20 mouse cellular contexts compared by ENCODE assay signal in the genomic region with DNA sequence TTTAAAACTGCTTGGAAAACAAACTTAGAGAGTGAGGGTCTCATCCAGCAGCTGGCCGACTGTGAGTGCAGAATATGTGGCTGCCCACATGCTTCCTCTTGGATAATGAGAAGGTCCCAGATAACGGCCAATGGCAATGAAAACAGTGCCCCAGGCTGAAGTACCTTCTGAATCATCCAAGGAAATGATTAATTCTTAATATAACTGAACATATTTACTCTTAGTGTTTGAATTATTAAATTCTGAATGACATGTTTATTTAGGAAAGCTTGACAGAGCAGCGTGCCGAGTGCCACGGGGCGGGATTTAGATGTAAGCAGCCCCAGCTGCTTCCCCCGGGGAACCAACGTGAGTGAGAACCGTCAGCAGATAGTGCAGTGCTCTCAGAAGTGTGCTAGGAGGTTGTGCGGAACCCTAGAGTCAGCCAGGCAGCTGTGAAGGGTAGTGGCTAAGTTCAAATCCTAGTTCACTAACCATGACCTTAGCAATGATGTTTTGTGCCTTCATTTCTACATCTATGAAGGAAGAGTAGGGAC.
DNase-seq lines count a peak whose midpoint lies in the region; ATAC-seq and TF ChIP-seq lines count a peak whose summit lies in the region.
"Had no signal": no experiment of that assay in that cellular context is flagged by ENCODE, and none has a peak within 500 bp of the region (broad histone marks: within the 10 kb centered on the region; RNA-seq: fewer than 3 reads in every experiment).

No protein-coding gene starts in this region.

- H3K27me3 ChIP-seq in kidney, adult 2 months (replicated peaks; ENCODE audit: control insufficient read depth, insufficient read depth, low read length), result no peaks in the 10 kb centered on the region
- no peaks in the 10 kb centered on the region for H3K27me3 ChIP-seq in midbrain, embryonic 14.5 days (ENCODE audit: control insufficient read depth, insufficient read depth, low read length)
- no peaks in the 10 kb centered on the region for H3K27me3 ChIP-seq in midbrain, embryonic 16.5 days (ENCODE audit: control insufficient read depth, insufficient read depth, low read depth, low read length)
- H3K27me3 ChIP-seq: forebrain, embryonic 15.5 days; kidney, embryonic 15.5 days; limb, embryonic 12.5 days; lung, embryonic 15.5 days; neural tube, embryonic 13.5 days had no signal

- H3K36me3 ChIP-seq in kidney, adult 2 months (ENCODE audit: control insufficient read depth, insufficient read depth, low read length), result peaks cover 24% of the 10 kb centered on the region
- no peaks in the 10 kb centered on the region for H3K36me3 ChIP-seq in midbrain, embryonic 14.5 days (ENCODE audit: control insufficient read depth, insufficient read depth, low read length)
- H3K36me3 ChIP-seq in midbrain, embryonic 16.5 days (ENCODE audit: control insufficient read depth, insufficient read depth, low read length), result no peaks in the 10 kb centered on the region
- H3K36me3 ChIP-seq: neural tube, embryonic 13.5 days had no signal

- H3K4me3 ChIP-seq in kidney, adult 2 months (ENCODE audit: insufficient read depth, low read depth, low read length), result no peak overlapping the region
- no peak overlapping the region for H3K4me3 ChIP-seq in midbrain, embryonic 14.5 days (replicated peaks; ENCODE audit: low read depth, low read length)
- no peak overlapping the region for H3K4me3 ChIP-seq in midbrain, embryonic 16.5 days (ENCODE audit: low read depth, low read length)
- H3K4me3 ChIP-seq: forebrain, embryonic 15.5 days; heart, adult 2 months; hindbrain, embryonic 10.5 days; kidney, embryonic 15.5 days; limb, embryonic 12.5 days; lung, embryonic 15.5 days; neural tube, embryonic 13.5 days had no signal

- peak overlapping the region; percentile 67 for H3K27ac ChIP-seq in kidney, adult 2 months (ENCODE audit: insufficient read depth, low read depth, low read length)
- H3K27ac ChIP-seq in midbrain, embryonic 14.5 days (replicated peaks; ENCODE audit: low read depth, low read length), result no peak overlapping the region
- H3K27ac ChIP-seq in midbrain, embryonic 16.5 days (ENCODE audit: low read length), result no peak overlapping the region
- H3K27ac ChIP-seq: forebrain, embryonic 15.5 days; heart, adult 2 months; hindbrain, embryonic 10.5 days; kidney, embryonic 15.5 days; limb, embryonic 12.5 days; lung, embryonic 15.5 days; neural tube, embryonic 13.5 days had no signal

- no peak for ATAC-seq in midbrain, embryonic 14.5 days (ENCODE audit: low FRiP score, low TSS enrichment)
- no peak for ATAC-seq in midbrain, embryonic 16.5 days
- ATAC-seq: forebrain, embryonic 15.5 days had no signal

- no peak for DNase-seq in kidney, adult 2 months
- no peak for DNase-seq in kidney, adult 18-20 months
- DNase-seq in midbrain, embryonic 14.5 days, result peak; percentile 31
- peak; percentile 31 for DNase-seq in retina, postnatal 1 day
- no peak for DNase-seq in T-cell, adult 2 months (ENCODE audit: low spot score)
- DNase-seq in heart, adult 8-10 months (ENCODE audit: low spot score), result no peak
- DNase-seq: adrenal gland, postnatal 25 days; cerebellum, adult 11 months; cerebellum, postnatal 25 days; embryo, embryonic 11 days; gastrocnemius, postnatal 14 days; heart, adult 2 months; thymus, postnatal 14 days had no signal

- H3K4me1 ChIP-seq in kidney, adult 2 months (ENCODE audit: control insufficient read depth, insufficient read depth, low read length), result peaks cover 5% of the 10 kb centered on the region; the same call in 1 of the 2 replicates
- H3K4me1 ChIP-seq in midbrain, embryonic 14.5 days (ENCODE audit: control insufficient read depth, insufficient read depth, low read length), result no peaks in the 10 kb centered on the region
- H3K4me1 ChIP-seq in midbrain, embryonic 16.5 days (ENCODE audit: control insufficient read depth, insufficient read depth, low read length), result no peaks in the 10 kb centered on the region
- H3K4me1 ChIP-seq: forebrain, embryonic 15.5 days; kidney, embryonic 15.5 days had no signal

- WGBS in kidney, adult 2 months, result 68% methylated on average over 10 of the region's 10 CpGs
- WGBS in midbrain, embryonic 14.5 days, result 56% methylated on average over 10 of the region's 10 CpGs
- WGBS in midbrain, embryonic 16.5 days, result 59% methylated on average over 10 of the region's 10 CpGs

- TF ChIP-seq POLR2A in kidney, adult 2 months (IDR thresholded peaks at IDR 0.05; ENCODE audit: low read depth, low read length), result no peak

- H3K9ac ChIP-seq in midbrain, embryonic 14.5 days (replicated peaks; ENCODE audit: low read length), result no peak overlapping the region
- H3K9ac ChIP-seq in midbrain, embryonic 16.5 days (ENCODE audit: low read depth, low read length), result no peak overlapping the region
- H3K9ac ChIP-seq: forebrain, embryonic 15.5 days; kidney, embryonic 15.5 days; limb, embryonic 12.5 days; lung, embryonic 15.5 days; neural tube, embryonic 13.5 days had no signal

- H3K9me3 ChIP-seq in midbrain, embryonic 14.5 days (ENCODE audit: control insufficient read depth, low read length), result no peaks in the 10 kb centered on the region
- no peaks in the 10 kb centered on the region for H3K9me3 ChIP-seq in midbrain, embryonic 16.5 days (replicated peaks; ENCODE audit: control insufficient read depth, low read length, poor library complexity, severe bottlenecking)
- H3K9me3 ChIP-seq: forebrain, embryonic 15.5 days; hindbrain, embryonic 10.5 days; kidney, embryonic 15.5 days; limb, embryonic 12.5 days; lung, embryonic 15.5 days; neural tube, embryonic 13.5 days had no signal

- H3K4me2 ChIP-seq in midbrain, embryonic 14.5 days (ENCODE audit: low read length), result no peak overlapping the region
- no peak overlapping the region for H3K4me2 ChIP-seq in midbrain, embryonic 16.5 days (ENCODE audit: low read length)
- H3K4me2 ChIP-seq: forebrain, embryonic 15.5 days; kidney, embryonic 15.5 days; limb, embryonic 12.5 days; lung, embryonic 15.5 days; neural tube, embryonic 13.5 days had no signal

- TF ChIP-seq CTCF in kidney, adult 2 months (conservative IDR thresholded peaks at IDR 0.05; ENCODE audit: insufficient read depth, insufficient read length, low read depth, low read length), result no peak

Comparison
In these comparisons a context has a peak if more than half of its experiments do, and no peak if none do; other contexts are left out.
1. DNase-seq: peak in midbrain, embryonic 14.5 days (single experiment) and retina, postnatal 1 day (single experiment); none in kidney, adult 2 months (single experiment), kidney, adult 18-20 months (single experiment), T-cell, adult 2 months (single experiment) and heart, adult 8-10 months (single experiment).